In the genomic region with DNA sequence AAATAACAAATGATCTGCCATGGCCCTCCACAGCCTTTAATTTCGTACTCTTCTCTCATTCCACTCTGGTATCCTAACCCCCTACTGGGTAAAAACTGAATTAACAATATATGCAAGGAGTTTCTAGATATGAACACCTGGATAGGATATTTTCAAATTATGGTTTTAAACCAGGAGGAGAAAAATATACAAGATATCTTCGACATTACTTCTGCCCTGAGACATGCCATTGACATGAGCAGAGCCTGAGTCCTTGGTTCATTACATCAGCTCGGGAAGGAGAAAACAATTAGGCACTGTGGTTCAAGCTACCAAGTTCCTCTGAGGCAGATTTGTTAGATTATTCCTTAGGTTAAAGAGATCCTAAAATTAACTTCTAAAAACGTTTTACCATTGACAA, we compare ENCODE assay signal across 8 mouse cellular contexts. TPM values are rescaled to one million over a fixed set of nuclear protein-coding genes. Genes with fewer than 3 reads are reported as not detected.
DNase-seq lines count a peak whose midpoint lies in the region; ATAC-seq and TF ChIP-seq lines count a peak whose summit lies in the region.

No protein-coding gene starts in this region.

- peak overlapping the region; percentile 94 for H3K4me3 ChIP-seq in megakaryocyte, embryonic 14.5 days (replicated peaks)
- peak overlapping the region; percentile 68 for H3K4me3 ChIP-seq in embryonic facial prominence, embryonic 11.5 days (ENCODE audit: low read depth, low read length)
- H3K4me3 ChIP-seq in limb, embryonic 10.5 days: peak overlapping the region; percentile 96
- H3K4me3 ChIP-seq in small intestine, adult 2 months (ENCODE audit: low read depth, low read length): peak overlapping the region; percentile 93

- peak overlapping the region; percentile 77 for H3K9ac ChIP-seq in embryonic facial prominence, embryonic 11.5 days (replicated peaks; ENCODE audit: low read length)

- no peaks in the 10 kb centered on the region for H3K9me3 ChIP-seq in megakaryocyte, embryonic 14.5 days
- no peaks in the 10 kb centered on the region for H3K9me3 ChIP-seq in embryonic facial prominence, embryonic 11.5 days (replicated peaks; ENCODE audit: control insufficient read depth, low read length)
- H3K9me3 ChIP-seq in limb, embryonic 10.5 days (replicated peaks): no peaks in the 10 kb centered on the region

- peaks cover 55% of the 10 kb centered on the region for H3K4me1 ChIP-seq in megakaryocyte, embryonic 14.5 days
- no peaks in the 10 kb centered on the region for H3K4me1 ChIP-seq in embryonic facial prominence, embryonic 11.5 days (ENCODE audit: control insufficient read depth, insufficient read depth, low read length)
- peaks cover 15% of the 10 kb centered on the region for H3K4me1 ChIP-seq in limb, embryonic 10.5 days
- peaks cover 16% of the 10 kb centered on the region; the same call in 1 of the 2 replicates for H3K4me1 ChIP-seq in small intestine, adult 2 months (ENCODE audit: control insufficient read depth, insufficient read depth, insufficient read length, low read length)

- 9% methylated on average over 4 of the region's 4 CpGs for WGBS in embryonic facial prominence, embryonic 11.5 days
- 14% methylated on average over 4 of the region's 4 CpGs for WGBS in limb, embryonic 10.5 days
- WGBS in small intestine, adult 2 months: 0% methylated on average over 4 of the region's 4 CpGs

- no peak for ATAC-seq in megakaryocyte, adult 5-6 weeks (ENCODE audit: poor library complexity, severe bottlenecking)
- no peak for ATAC-seq in embryonic facial prominence, embryonic 11.5 days (replicated peaks; ENCODE audit: insufficient number of reproducible peaks, low FRiP score, low TSS enrichment, low read depth)

- H3K27ac ChIP-seq in embryonic facial prominence, embryonic 11.5 days (replicated peaks; ENCODE audit: low read depth, low read length): peak overlapping the region; percentile 95; the same call in 1 of the 2 replicates
- peak overlapping the region; percentile 97 for H3K27ac ChIP-seq in limb, embryonic 10.5 days
- H3K27ac ChIP-seq in small intestine, adult 2 months (ENCODE audit: insufficient read depth, low read depth, low read length): peak overlapping the region; percentile 100

- H3K4me2 ChIP-seq in embryonic facial prominence, embryonic 11.5 days (ENCODE audit: low read depth, low read length): peak overlapping the region; percentile 46

- no peak for DNase-seq in embryonic facial prominence, embryonic 11.5 days (ENCODE audit: low spot score)
- DNase-seq in limb, embryonic 10.5 days (ENCODE audit: low spot score): no peak
- no peak for DNase-seq in right cerebral cortex, adult 2 months (ENCODE audit: low spot score in 2 of 2)
- no peak for DNase-seq in adrenal gland, postnatal 25 days
- no peak for DNase-seq in layer of hippocampus, postnatal 14 days (ENCODE audit: low spot score in 2 of 2)

- TF ChIP-seq CTCF in small intestine, adult 2 months (IDR thresholded peaks at IDR 0.05; ENCODE audit: extremely low read depth, insufficient read length, insufficient replicate concordance, low read depth, low read length): no peak

- H3K27me3 ChIP-seq in megakaryocyte, embryonic 14.5 days (replicated peaks): no peaks in the 10 kb centered on the region
- H3K27me3 ChIP-seq in embryonic facial prominence, embryonic 11.5 days (ENCODE audit: control insufficient read depth, insufficient read depth, low read length): no peaks in the 10 kb centered on the region
- no peaks in the 10 kb centered on the region for H3K27me3 ChIP-seq in limb, embryonic 10.5 days (ENCODE audit: low read depth, poor library complexity, severe bottlenecking)
- no peaks in the 10 kb centered on the region for H3K27me3 ChIP-seq in small intestine, adult 2 months (ENCODE audit: control insufficient read depth, insufficient read depth, low read length)

- peaks cover 25% of the 10 kb centered on the region for H3K36me3 ChIP-seq in megakaryocyte, embryonic 14.5 days (replicated peaks; ENCODE audit: low read length)
- H3K36me3 ChIP-seq in embryonic facial prominence, embryonic 11.5 days (replicated peaks; ENCODE audit: control insufficient read depth, insufficient read depth, low read depth, low read length): no peaks in the 10 kb centered on the region
- H3K36me3 ChIP-seq in limb, embryonic 10.5 days: peaks cover 15% of the 10 kb centered on the region
- peaks cover 23% of the 10 kb centered on the region for H3K36me3 ChIP-seq in small intestine, adult 2 months (ENCODE audit: control insufficient read depth, insufficient read depth, low read length)

- TF ChIP-seq POLR2A in small intestine, adult 2 months (IDR thresholded peaks at IDR 0.05; ENCODE audit: low read depth, low read length): no peak

RNA-seq across cellular contexts. Expression of a gene that starts 0.9 kb away (rescaled TPM):
- polyA plus RNA-seq in megakaryocyte, embryonic 14.5 days (2012; ENCODE audit: insufficient read depth, low replicate concordance): 8.6 and 31.2 TPM in 2 replicates
- total RNA-seq in megakaryocyte, adult 5-6 weeks (2015): 797 and 809 TPM in 2 replicates
- 623 and 641 TPM in 2 replicates for total RNA-seq in megakaryocyte, adult 5-6 weeks (2017)
- polyA plus RNA-seq in embryonic facial prominence, embryonic 11.5 days (2014; fragmentation: Nextera tagmentation; extraction: Ambion mirVana): 26.0 and 27.9 TPM in 2 replicates
- 17.3 and 20.4 TPM in 2 replicates for polyA plus RNA-seq in limb, embryonic 10.5 days (2016; fragmentation: Nextera tagmentation; extraction: Ambion mirVana)
- 121 and 262 TPM in 2 replicates for polyA plus RNA-seq in small intestine, adult 2 months (2012; rRNA removed)
- 482 and 571 TPM in 2 replicates for total RNA-seq in adrenal gland, postnatal 25 days (2021)
- total RNA-seq in layer of hippocampus, postnatal 14 days (2021): 100 to 1,000 TPM; 209 to 218 TPM

RNA-seq across cellular contexts. Expression of a gene that starts 14.1 kb away (rescaled TPM):
- polyA plus RNA-seq in megakaryocyte, embryonic 14.5 days (2012; ENCODE audit: insufficient read depth, low replicate concordance): 348 and 581 TPM in 2 replicates
- total RNA-seq in megakaryocyte, adult 5-6 weeks (2015): 47.7 and 50.9 TPM in 2 replicates
- 36.8 and 55.2 TPM in 2 replicates for total RNA-seq in megakaryocyte, adult 5-6 weeks (2017)
- polyA plus RNA-seq in embryonic facial prominence, embryonic 11.5 days (2014; fragmentation: Nextera tagmentation; extraction: Ambion mirVana): 166 and 173 TPM in 2 replicates
- polyA plus RNA-seq in limb, embryonic 10.5 days (2016; fragmentation: Nextera tagmentation; extraction: Ambion mirVana): 191 and 204 TPM in 2 replicates
- 82.0 and 143 TPM in 2 replicates for polyA plus RNA-seq in small intestine, adult 2 months (2012; rRNA removed)
- 42.5 and 47.7 TPM in 2 replicates for total RNA-seq in adrenal gland, postnatal 25 days (2021)
- total RNA-seq in layer of hippocampus, postnatal 14 days (2021): 10 to 100 TPM; 70.9 to 71.8 TPM

RNA-seq across cellular contexts. Expression of a gene that starts 41.9 kb away (rescaled TPM):
- polyA plus RNA-seq in megakaryocyte, embryonic 14.5 days (2012; ENCODE audit: insufficient read depth, low replicate concordance): 5.6 and 12.6 TPM in 2 replicates
- 12.6 and 16.6 TPM in 2 replicates for total RNA-seq in megakaryocyte, adult 5-6 weeks (2015)
- total RNA-seq in megakaryocyte, adult 5-6 weeks (2017): 8.8 and 14.4 TPM in 2 replicates
- 45.3 and 47.2 TPM in 2 replicates for polyA plus RNA-seq in embryonic facial prominence, embryonic 11.5 days (2014; fragmentation: Nextera tagmentation; extraction: Ambion mirVana)
- 29.5 and 37.4 TPM in 2 replicates for polyA plus RNA-seq in limb, embryonic 10.5 days (2016; fragmentation: Nextera tagmentation; extraction: Ambion mirVana)
- 8.3 and 16.0 TPM in 2 replicates for polyA plus RNA-seq in small intestine, adult 2 months (2012; rRNA removed)
- total RNA-seq in adrenal gland, postnatal 25 days (2021): 29.4 and 30.0 TPM in 2 replicates
- 10 to 100 TPM; 53.1 to 57.6 TPM for total RNA-seq in layer of hippocampus, postnatal 14 days (2021)
